Mouse (Mus musculus) limb, embryonic 10.5 days (tissue): ENCODE results near the gene Sirt1. TPM values are rescaled to one million over a fixed set of nuclear protein-coding genes. Genes with fewer than 3 reads are reported as not detected.

Experiments
- DNase-seq: peaks from one replicate; pipeline ENCODE4 v3.0.0-alpha.2; 2017; ENCODE audit warnings: low spot score
- H3K27ac ChIP-seq: fragments of 300-500 bp; sonication (generic); 2 replicates; pipeline ENCODE4 v1.5.1; 2016; ENCODE audit warnings: mild to moderate bottlenecking
- H3K27me3 ChIP-seq: fragments of 300-500 bp; sonication (generic); 2 replicates; pipeline ENCODE4 v1.6.1; 2016; ENCODE audit warnings: low read depth, mild to moderate bottlenecking; ENCODE audit not compliant: poor library complexity, severe bottlenecking
- H3K36me3 ChIP-seq: fragments of 300-500 bp; sonication (generic); 2 replicates; pipeline ENCODE4 v1.6.1; 2016; ENCODE audit warnings: mild to moderate bottlenecking, moderate library complexity
- H3K4me1 ChIP-seq: fragments of 300-500 bp; sonication (generic); 2 replicates; pipeline ENCODE4 v1.6.1; 2016
- H3K4me3 ChIP-seq: fragments of 300-500 bp; sonication (generic); 2 replicates; pipeline ENCODE4 v1.5.1; 2016; ENCODE audit warnings: mild to moderate bottlenecking, moderate library complexity
- H3K9me3 ChIP-seq: fragments of 300-500 bp; sonication (generic); replicated peaks from 2 replicates; pipeline ENCODE4 v1.6.1; 2016; ENCODE audit warnings: mild to moderate bottlenecking
- WGBS: fragments of 180-500 bp; shearing (Covaris S2); methylation state at CpG from one replicate; pipeline ENCODE4 v1.1.7; 2016; 5-methylcytosine and 5-hydroxymethylcytosine counted together
- polyA plus RNA-seq: library from polyadenylated mRNA; unstranded; fragments of >200 nt; fragmentation: Nextera tagmentation; extraction: Ambion mirVana; gene quantifications from 2 replicates; pipeline ENCODE4 v1.2.1, GENCODE M21; 2016

Sirt1 gene
- polyA plus RNA-seq, 1 experiment from 2014 or later, result 6.9 TPM

- DNase-seq, result peak; percentile 97
- WGBS, result 1% methylated on average over 70 of the region's 74 CpGs
- H3K4me3 ChIP-seq, result peak overlapping the region; percentile 88
Observed at GRCm38 (mm10) chr10:63338914-63339643, 42.4 kb downstream of the Sirt1 start.

GRCm38 (mm10) chr10:63337951-63338836, 43.3 kb downstream of the Sirt1 start:
- peaks cover 33% of the 10 kb centered on the region for H3K36me3 ChIP-seq
- no peaks in the 10 kb centered on the region for H3K27me3 ChIP-seq
- peak overlapping the region; percentile 97 for H3K27ac ChIP-seq
- no peaks in the 10 kb centered on the region for H3K9me3 ChIP-seq
- peak; percentile 75 for DNase-seq
- 6% methylated on average over 112 of the region's 113 CpGs for WGBS
- H3K4me3 ChIP-seq, result peak overlapping the region; percentile 88
- peaks cover 18% of the 10 kb centered on the region for H3K4me1 ChIP-seq

More at GRCm38 (mm10) chr10:63338914-63339643, 42.4 kb downstream of the Sirt1 start:
- Histone ChIP-seq H3K36me3 (peaks cover 24% of the 10 kb centered on the region), H3K9me3 (no peaks in the 10 kb centered on the region), H3K27ac (peak overlapping the region; percentile 97), H3K27me3 (no peaks in the 10 kb centered on the region), H3K4me1 (peaks cover 18% of the 10 kb centered on the region)

- Histone ChIP-seq H3K27me3 (no peaks in the 10 kb centered on the region), H3K4me3 (peak overlapping the region; percentile 88), H3K9me3 (no peaks in the 10 kb centered on the region), H3K27ac (no peak overlapping the region), H3K4me1 (peaks cover 18% of the 10 kb centered on the region), H3K36me3 (peaks cover 42% of the 10 kb centered on the region)
- WGBS, result 37% methylated on average over 5 of the region's 5 CpGs
- no peak for DNase-seq
Observed at GRCm38 (mm10) chr10:63337326-63337725, 44.2 kb downstream of the Sirt1 start.

- Histone ChIP-seq H3K9me3 (no peaks in the 10 kb centered on the region), H3K36me3 (peaks cover 46% of the 10 kb centered on the region), H3K4me3 (peak overlapping the region; percentile 88), H3K27me3 (no peaks in the 10 kb centered on the region), H3K27ac (no peak overlapping the region), H3K4me1 (peaks cover 18% of the 10 kb centered on the region)
- whole genome bisulfite sequencing, result 46% methylated on average over 13 of the region's 13 CpGs
- no peak for DNase-seq
Observed at GRCm38 (mm10) chr10:63336901-63337300, 44.6 kb downstream of the Sirt1 start.

- Histone ChIP-seq H3K27ac (no peak overlapping the region), H3K36me3 (peaks cover 96% of the 10 kb centered on the region)
- 91% methylated on average over 1 of the region's 1 CpGs for WGBS
Observed at GRCm38 (mm10) chr10:63327091-63327490, 54.4 kb downstream of the Sirt1 start.

GRCm38 (mm10) chr10:63313726-63314125, 67.8 kb downstream of the Sirt1 start:
- Histone ChIP-seq H3K9me3 (no peaks in the 10 kb centered on the region), H3K27me3 (no peaks in the 10 kb centered on the region), H3K27ac (no peak overlapping the region), H3K4me3 (no peak overlapping the region), H3K4me1 (no peaks in the 10 kb centered on the region), H3K36me3 (peaks cover 86% of the 10 kb centered on the region)
- 88% methylated on average over 1 of the region's 1 CpGs for whole genome bisulfite sequencing
- no peak for DNase-seq

More at GRCm38 (mm10) chr10:63327091-63327490, 54.4 kb downstream of the Sirt1 start:
- Histone ChIP-seq H3K4me1 (no peaks in the 10 kb centered on the region), H3K4me3 (no peak overlapping the region), H3K9me3 (no peaks in the 10 kb centered on the region), H3K27me3 (no peaks in the 10 kb centered on the region)
- DNase-seq, result no peak

GRCm38 (mm10) chr10:63308582-63309366, 72.7 kb downstream of the Sirt1 start:
- peak; percentile 82 for DNase-seq
- no peaks in the 10 kb centered on the region for H3K4me1 ChIP-seq
- no peaks in the 10 kb centered on the region for H3K27me3 ChIP-seq
- WGBS, result 46% methylated on average over 10 of the region's 10 CpGs
- H3K36me3 ChIP-seq, result peaks cover 84% of the 10 kb centered on the region
- no peak overlapping the region for H3K27ac ChIP-seq
- H3K4me3 ChIP-seq, result no peak overlapping the region
- no peaks in the 10 kb centered on the region for H3K9me3 ChIP-seq

- no peaks in the 10 kb centered on the region for H3K9me3 ChIP-seq
- H3K27ac ChIP-seq, result no peak overlapping the region
- H3K27me3 ChIP-seq, result no peaks in the 10 kb centered on the region
- H3K36me3 ChIP-seq, result peaks cover 84% of the 10 kb centered on the region
- DNase-seq, result no peak
- no peak overlapping the region for H3K4me3 ChIP-seq
- WGBS, result 99% methylated on average over 2 of the region's 2 CpGs
- no peaks in the 10 kb centered on the region for H3K4me1 ChIP-seq
Observed at GRCm38 (mm10) chr10:63302356-63302755, 79.1 kb downstream of the Sirt1 start.

- DNase-seq, result no peak
- Histone ChIP-seq H3K9me3 (no peaks in the 10 kb centered on the region), H3K4me3 (no peak overlapping the region), H3K27ac (no peak overlapping the region), H3K27me3 (no peaks in the 10 kb centered on the region), H3K4me1 (no peaks in the 10 kb centered on the region), H3K36me3 (peaks cover 80% of the 10 kb centered on the region)
- 91% methylated on average over 7 of the region's 7 CpGs for WGBS
Observed at GRCm38 (mm10) chr10:63282846-63283245, 98.7 kb downstream of the Sirt1 start.

- DNase-seq, result no peak
- no peaks in the 10 kb centered on the region for H3K9me3 ChIP-seq
- H3K4me3 ChIP-seq, result no peak overlapping the region
- no peaks in the 10 kb centered on the region for H3K27me3 ChIP-seq
- H3K27ac ChIP-seq, result no peak overlapping the region
- WGBS, result 84% methylated on average over 4 of the region's 4 CpGs
- no peaks in the 10 kb centered on the region for H3K4me1 ChIP-seq
- peaks cover 80% of the 10 kb centered on the region for H3K36me3 ChIP-seq
Observed at GRCm38 (mm10) chr10:63282417-63282816, 99.1 kb downstream of the Sirt1 start.

- Histone ChIP-seq H3K4me1 (no peaks in the 10 kb centered on the region), H3K9me3 (no peaks in the 10 kb centered on the region), H3K4me3 (no peak overlapping the region), H3K27ac (no peak overlapping the region), H3K36me3 (peaks cover 77% of the 10 kb centered on the region), H3K27me3 (no peaks in the 10 kb centered on the region)
- DNase-seq, result no peak
- WGBS, result 94% methylated on average over 3 of the region's 3 CpGs
Observed at GRCm38 (mm10) chr10:63279851-63280250, 101.7 kb downstream of the Sirt1 start.

GRCm38 (mm10) chr10:63277010-63277409, 104.5 kb downstream of the Sirt1 start:
- H3K36me3 ChIP-seq, result peaks cover 76% of the 10 kb centered on the region
- H3K9me3 ChIP-seq, result no peaks in the 10 kb centered on the region
- no peaks in the 10 kb centered on the region for H3K4me1 ChIP-seq
- DNase-seq, result no peak
- 93% methylated on average over 3 of the region's 3 CpGs for WGBS
- H3K27me3 ChIP-seq, result no peaks in the 10 kb centered on the region
- no peak overlapping the region for H3K27ac ChIP-seq
- H3K4me3 ChIP-seq, result no peak overlapping the region
